Mouse (Mus musculus) intestine, embryonic 15.5 days (tissue): ENCODE measurements at regions not wholly inside any gene's neighbourhood (a gene's known extent, or its start where the extent isn't known, plus 50 kb on each side); places are given as distances from the start of the nearest gene placed in this dataset.
A peak's percentile ranks its signal among the peaks of the same experiment; 100 is the strongest.

Source experiments
- ATAC-seq: fragments of 200-750 bp; cut with Nextera tagmentation; 2 replicates; pipeline ENCODE4 v1.8.0; 2017; ENCODE audit warnings: moderate TSS enrichment, moderate library complexity
- H3K27ac ChIP-seq: fragments of 300-500 bp; sonication (generic); 2 replicates; pipeline ENCODE4 v1.5.1; 2015; ENCODE audit warnings: mild to moderate bottlenecking, inconsistent platforms
- H3K27me3 ChIP-seq: fragments of 300-500 bp; sonication (generic); replicated peaks from 2 replicates; pipeline ENCODE4 v1.6.1; 2015; ENCODE audit warnings: inconsistent platforms
- H3K36me3 ChIP-seq: fragments of 300-500 bp; sonication (generic); 2 replicates; pipeline ENCODE4 v1.6.1; 2015; ENCODE audit warnings: inconsistent platforms
- H3K4me1 ChIP-seq: fragments of 300-500 bp; sonication (generic); replicated peaks from 2 replicates; pipeline ENCODE4 v1.6.1; 2015; ENCODE audit warnings: inconsistent platforms
- H3K4me2 ChIP-seq: fragments of 300-500 bp; sonication (generic); replicated peaks from 2 replicates; pipeline ENCODE4 v1.6.1; 2015; ENCODE audit warnings: mild to moderate bottlenecking, inconsistent platforms
- H3K4me3 ChIP-seq: fragments of 300-500 bp; sonication (generic); replicated peaks from 2 replicates; pipeline ENCODE4 v1.5.1; 2015; ENCODE audit warnings: inconsistent platforms
- H3K9ac ChIP-seq: fragments of 300-500 bp; sonication (generic); 2 replicates; pipeline ENCODE4 v1.6.1; 2015; ENCODE audit warnings: inconsistent platforms
- H3K9me3 ChIP-seq: fragments of 300-500 bp; sonication (generic); 2 replicates; pipeline ENCODE4 v1.6.1; 2016; ENCODE audit warnings: inconsistent platforms
- WGBS: fragments of 180-500 bp; shearing (Covaris S2); methylation state at CpG from one replicate; pipeline ENCODE4 v1.1.7; 2015; 5-methylcytosine and 5-hydroxymethylcytosine counted together

DNA sequence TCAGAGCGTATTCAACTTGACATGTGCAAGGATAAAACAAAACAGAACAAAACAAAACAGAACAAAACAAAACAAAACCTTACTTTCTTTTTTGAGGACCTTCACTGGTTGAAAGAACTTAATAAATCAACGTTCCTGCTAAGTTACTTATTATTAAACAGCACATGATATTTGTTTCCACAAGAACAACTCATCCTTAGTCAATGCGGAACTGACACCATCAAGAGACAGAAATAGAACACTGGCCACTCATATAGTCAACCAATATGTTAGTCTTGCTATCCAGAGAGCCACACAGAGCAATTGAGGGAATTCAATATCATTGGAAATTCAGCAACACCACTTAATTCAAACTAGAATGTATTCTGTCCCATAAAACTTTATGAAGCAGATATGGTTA lies 132.4 kb downstream of the Ifng start:
- Histone ChIP-seq H3K27ac (no peak overlapping the region), H3K36me3 (no peaks in the 10 kb centered on the region), H3K4me1 (no peaks in the 10 kb centered on the region), H3K4me2 (no peak overlapping the region), H3K9me3 (no peaks in the 10 kb centered on the region), H3K9ac (no peak overlapping the region), H3K27me3 (no peaks in the 10 kb centered on the region), H3K4me3 (no peak overlapping the region)
- ATAC-seq: no peak
- WGBS: 77% methylated on average over 3 of the region's 3 CpGs

DNA sequence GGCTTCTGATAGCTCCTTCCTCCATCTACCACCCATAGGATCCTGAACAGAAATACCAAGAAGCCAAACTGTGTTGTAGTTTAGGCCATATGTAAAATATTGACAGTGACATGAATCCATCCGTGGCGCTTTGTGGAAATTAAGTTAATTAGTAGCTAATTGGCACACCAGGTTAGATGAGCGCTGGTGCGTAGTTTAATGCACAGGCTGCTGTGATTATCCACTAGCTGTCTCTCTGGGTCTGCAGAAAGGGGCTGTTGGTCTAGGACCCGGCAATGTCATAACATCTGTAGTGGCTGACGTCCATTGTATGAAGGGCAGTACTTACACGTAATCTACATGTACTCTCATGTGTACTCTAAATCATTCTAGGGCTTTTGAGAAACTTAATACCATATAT lies 134.7 kb downstream of the Ifng start:
- H3K9ac ChIP-seq: no peak overlapping the region
- H3K27me3 ChIP-seq: no peaks in the 10 kb centered on the region
- no peak overlapping the region for H3K4me3 ChIP-seq
- no peaks in the 10 kb centered on the region for H3K9me3 ChIP-seq
- H3K4me2 ChIP-seq: no peak overlapping the region
- ATAC-seq: no peak
- WGBS: 88% methylated on average over 7 of the region's 7 CpGs
- no peaks in the 10 kb centered on the region for H3K36me3 ChIP-seq
- H3K4me1 ChIP-seq: no peaks in the 10 kb centered on the region
- H3K27ac ChIP-seq: no peak overlapping the region

DNA sequence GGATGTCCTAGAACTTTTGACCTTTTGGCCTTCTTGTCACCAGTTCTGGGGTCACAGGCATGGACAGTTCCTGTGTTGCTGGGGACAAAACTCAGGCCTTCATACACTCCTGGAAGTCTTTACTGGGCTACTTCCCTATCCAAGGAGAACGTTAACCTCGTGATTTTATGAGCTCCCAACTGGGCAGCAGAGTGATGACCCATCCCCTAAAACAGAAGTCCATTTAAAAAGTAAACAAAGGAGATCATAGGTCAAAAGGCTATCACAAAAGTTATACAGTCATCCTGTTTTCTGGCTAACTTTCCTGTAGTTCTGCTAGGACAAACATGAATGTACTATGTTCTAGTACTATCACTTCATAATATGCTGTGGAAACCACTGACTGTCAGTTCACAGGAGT lies 140.5 kb downstream of the Ifng start:
- Histone ChIP-seq H3K9me3 (no peaks in the 10 kb centered on the region), H3K27me3 (no peaks in the 10 kb centered on the region), H3K9ac (no peak overlapping the region), H3K27ac (no peak overlapping the region), H3K4me3 (no peak overlapping the region), H3K4me1 (no peaks in the 10 kb centered on the region), H3K4me2 (no peak overlapping the region), H3K36me3 (no peaks in the 10 kb centered on the region)
- ATAC-seq: no peak
- 19% methylated on average over 2 of the region's 2 CpGs for whole genome bisulfite sequencing

DNA sequence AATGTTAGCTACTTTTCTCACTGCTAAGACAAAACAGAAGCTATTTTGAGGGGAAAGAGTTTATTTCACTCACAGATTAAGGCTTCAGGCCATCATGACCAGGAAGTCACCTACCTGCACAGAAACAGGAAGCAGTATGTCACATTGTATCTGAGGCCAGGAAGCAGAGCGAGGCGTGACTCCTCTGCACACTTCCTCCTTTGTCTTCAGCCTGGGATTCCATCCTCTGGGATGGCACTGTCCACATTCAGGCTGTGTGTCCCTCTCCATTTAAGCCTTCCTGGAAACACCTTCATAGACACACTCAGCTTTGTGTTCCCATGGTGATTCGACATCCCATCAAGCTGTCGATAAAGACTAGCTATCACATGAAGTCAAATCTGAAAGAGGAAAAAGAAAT lies 145.0 kb downstream of the Ifng start:
- no peak overlapping the region for H3K9ac ChIP-seq
- ATAC-seq: no peak

DNA sequence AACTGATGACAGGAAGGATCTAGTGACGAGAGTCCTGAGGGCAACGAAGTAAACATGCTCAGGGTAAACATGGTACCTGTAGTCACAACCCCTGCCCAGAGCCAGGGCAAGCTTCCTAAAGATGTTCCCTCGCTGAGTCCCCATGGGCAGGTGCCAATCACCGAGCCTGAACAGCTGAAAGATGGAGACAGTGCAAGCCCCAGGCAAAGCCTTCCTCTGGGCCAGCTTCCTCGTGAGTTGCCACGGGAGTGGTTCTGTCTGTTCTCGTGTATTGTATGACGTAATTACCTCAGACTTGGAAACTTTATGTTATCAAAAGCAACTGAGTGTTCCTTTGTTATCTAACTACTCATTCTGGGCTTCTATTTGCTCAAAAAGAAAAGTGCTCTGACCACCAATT lies 147.4 kb downstream of the Ifng start:
- Histone ChIP-seq H3K4me1 (no peaks in the 10 kb centered on the region), H3K4me2 (no peak overlapping the region), H3K27ac (no peak overlapping the region), H3K9ac (no peak overlapping the region), H3K36me3 (no peaks in the 10 kb centered on the region), H3K27me3 (no peaks in the 10 kb centered on the region), H3K9me3 (no peaks in the 10 kb centered on the region), H3K4me3 (no peak overlapping the region)
- ATAC-seq: no peak
- 47% methylated on average over 8 of the region's 8 CpGs for WGBS

More for the DNA sequence above, 145.0 kb downstream of the Ifng start:
- Histone ChIP-seq H3K4me3 (no peak overlapping the region), H3K9me3 (no peaks in the 10 kb centered on the region), H3K27me3 (no peaks in the 10 kb centered on the region), H3K4me1 (no peaks in the 10 kb centered on the region), H3K36me3 (no peaks in the 10 kb centered on the region), H3K4me2 (no peak overlapping the region), H3K27ac (no peak overlapping the region)
- 84% methylated on average over 4 of the region's 4 CpGs for WGBS

DNA sequence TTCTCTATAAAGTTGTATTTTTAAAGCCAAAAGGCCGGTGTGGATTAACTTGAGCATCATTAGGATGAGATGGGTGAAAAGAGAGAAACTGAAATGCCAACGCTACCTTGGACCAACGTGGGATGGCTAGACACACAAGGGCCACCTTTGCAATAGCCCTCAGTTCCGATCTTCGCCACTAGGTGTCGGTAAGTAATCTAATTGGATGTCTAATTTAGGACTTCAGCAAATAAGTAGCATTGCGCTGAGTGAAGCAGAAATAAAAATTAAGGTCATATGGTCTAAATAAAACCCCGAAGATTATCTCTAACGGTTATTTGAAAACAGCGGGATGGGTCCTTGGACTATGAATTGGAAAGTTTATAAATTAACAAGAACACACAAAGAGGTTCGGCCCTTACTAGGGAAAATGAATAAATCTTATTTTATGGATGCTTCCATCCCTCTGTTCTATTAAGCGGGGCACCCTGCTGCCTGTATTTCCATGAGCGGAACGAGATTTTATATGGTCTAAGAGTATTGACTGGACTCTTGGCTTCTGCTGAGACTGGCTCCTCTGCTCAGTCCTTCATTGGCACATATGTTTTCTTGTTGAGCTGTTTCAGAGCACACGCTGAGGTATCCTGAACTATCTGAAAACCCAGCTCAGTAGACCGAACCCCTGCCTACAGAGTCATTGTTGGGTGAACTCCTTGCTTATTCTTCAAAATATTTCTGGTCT lies 152.0 kb downstream of the Ifng start:
- Histone ChIP-seq H3K36me3 (no peaks in the 10 kb centered on the region), H3K27ac (no peak overlapping the region), H3K4me1 (no peaks in the 10 kb centered on the region), H3K9ac (no peak overlapping the region), H3K27me3 (no peaks in the 10 kb centered on the region), H3K4me3 (no peak overlapping the region), H3K9me3 (no peaks in the 10 kb centered on the region), H3K4me2 (no peak overlapping the region)
- ATAC-seq: 0 out of 2 replicates have a peak, but pooled peaks have one; percentile 15
- WGBS: 40% methylated on average over 16 of the region's 16 CpGs

DNA sequence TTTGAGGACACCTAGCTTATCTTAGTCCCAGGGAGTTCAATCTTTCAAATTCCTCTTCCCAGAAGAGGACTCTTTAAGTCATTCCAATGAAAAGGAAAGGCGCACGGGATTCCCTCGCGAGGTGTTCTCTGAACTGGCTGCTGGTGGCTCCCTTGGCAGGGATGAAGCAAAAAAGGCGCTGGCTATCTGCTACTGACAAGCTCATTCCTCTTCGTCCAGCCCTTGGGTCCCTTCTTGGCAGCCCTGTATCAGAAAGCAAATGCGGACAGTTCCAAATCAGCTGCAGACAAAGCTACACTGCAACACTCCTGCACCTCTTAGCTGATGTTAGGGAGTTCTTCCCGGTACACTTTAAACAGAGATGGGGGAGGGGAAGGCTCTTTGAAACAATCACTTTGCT lies 155.4 kb downstream of the Ifng start:
- Histone ChIP-seq H3K4me3 (no peak overlapping the region), H3K36me3 (no peaks in the 10 kb centered on the region)
- peak; percentile 34; the same call in 1 of the 2 replicates for ATAC-seq

DNA sequence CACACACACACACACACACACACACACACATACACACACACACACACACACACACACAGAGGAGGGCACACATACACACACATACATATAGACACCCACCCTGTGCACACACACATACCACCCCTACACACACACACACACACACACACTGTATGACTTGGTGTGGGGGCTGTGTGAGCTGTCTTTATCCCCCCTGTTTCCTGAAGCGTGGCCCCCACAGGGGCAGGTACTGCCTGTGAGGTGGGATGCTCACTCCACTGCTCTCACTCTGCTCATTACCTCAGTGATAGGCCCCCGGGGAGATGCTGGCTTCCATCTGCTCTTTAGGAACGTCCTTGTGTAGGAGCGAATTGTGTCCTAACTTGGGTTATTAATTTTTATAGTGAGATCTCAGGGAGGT lies 157.7 kb downstream of the Ifng start:
- Histone ChIP-seq H3K4me2 (no peak overlapping the region), H3K27ac (no peak overlapping the region), H3K9ac (no peak overlapping the region), H3K36me3 (no peaks in the 10 kb centered on the region), H3K27me3 (no peaks in the 10 kb centered on the region), H3K4me1 (no peaks in the 10 kb centered on the region), H3K4me3 (no peak overlapping the region), H3K9me3 (no peaks in the 10 kb centered on the region)
- ATAC-seq: no peak
- 77% methylated on average over 4 of the region's 4 CpGs for WGBS

More for the DNA sequence above, 155.4 kb downstream of the Ifng start:
- H3K9ac ChIP-seq: no peak overlapping the region
- no peaks in the 10 kb centered on the region for H3K27me3 ChIP-seq
- H3K9me3 ChIP-seq: no peaks in the 10 kb centered on the region
- 47% methylated on average over 8 of the region's 8 CpGs for WGBS
- no peak overlapping the region for H3K4me2 ChIP-seq
- H3K27ac ChIP-seq: no peak overlapping the region
- no peaks in the 10 kb centered on the region for H3K4me1 ChIP-seq

DNA sequence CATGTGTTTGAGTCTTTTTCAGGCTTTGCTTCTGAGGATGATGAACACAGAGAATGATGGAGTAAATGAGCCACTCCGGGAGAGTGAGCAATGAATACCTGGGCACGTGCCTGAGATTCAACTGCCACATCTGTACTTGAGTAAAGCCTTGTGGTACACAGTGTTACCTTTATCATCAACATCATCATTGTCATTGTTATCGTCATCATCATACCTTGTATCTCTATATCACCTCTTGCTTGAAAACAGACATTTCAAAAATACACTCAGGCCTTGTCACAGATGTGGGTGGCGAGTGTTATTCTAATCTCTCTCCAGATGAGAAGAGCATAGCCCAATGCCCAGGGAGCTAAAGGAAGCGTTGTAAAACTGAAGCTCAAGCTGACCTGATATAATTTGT lies 158.4 kb downstream of the Ifng start:
- Histone ChIP-seq H3K27ac (no peak overlapping the region), H3K4me2 (no peak overlapping the region), H3K4me3 (no peak overlapping the region), H3K4me1 (no peaks in the 10 kb centered on the region), H3K27me3 (no peaks in the 10 kb centered on the region), H3K9me3 (no peaks in the 10 kb centered on the region), H3K9ac (no peak overlapping the region), H3K36me3 (no peaks in the 10 kb centered on the region)
- ATAC-seq: no peak
- WGBS: 91% methylated on average over 5 of the region's 5 CpGs

DNA sequence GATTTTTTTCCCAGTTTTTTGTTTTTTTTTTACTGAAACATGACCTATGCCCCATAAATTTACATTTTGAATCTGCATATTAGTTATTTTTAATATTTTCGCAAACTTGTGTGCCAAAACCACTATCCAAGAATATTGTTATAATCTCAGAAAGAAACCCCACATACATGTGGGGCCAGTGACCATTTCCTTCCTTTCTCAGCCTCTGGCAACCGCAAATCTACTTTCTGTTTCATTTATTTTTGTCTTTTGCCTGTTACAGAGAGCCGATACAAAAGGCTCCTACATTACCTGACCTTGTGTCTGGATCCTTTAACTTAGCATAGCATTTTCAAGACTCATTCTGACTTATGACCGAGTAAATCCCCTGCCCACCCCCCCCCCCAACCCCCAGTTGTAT lies 158.8 kb downstream of the Ifng start:
- Histone ChIP-seq H3K4me3 (no peak overlapping the region), H3K36me3 (no peaks in the 10 kb centered on the region), H3K27ac (no peak overlapping the region), H3K4me2 (no peak overlapping the region), H3K4me1 (no peaks in the 10 kb centered on the region), H3K9ac (no peak overlapping the region), H3K9me3 (no peaks in the 10 kb centered on the region), H3K27me3 (no peaks in the 10 kb centered on the region)
- 84% methylated on average over 4 of the region's 4 CpGs for WGBS
- no peak for ATAC-seq

DNA sequence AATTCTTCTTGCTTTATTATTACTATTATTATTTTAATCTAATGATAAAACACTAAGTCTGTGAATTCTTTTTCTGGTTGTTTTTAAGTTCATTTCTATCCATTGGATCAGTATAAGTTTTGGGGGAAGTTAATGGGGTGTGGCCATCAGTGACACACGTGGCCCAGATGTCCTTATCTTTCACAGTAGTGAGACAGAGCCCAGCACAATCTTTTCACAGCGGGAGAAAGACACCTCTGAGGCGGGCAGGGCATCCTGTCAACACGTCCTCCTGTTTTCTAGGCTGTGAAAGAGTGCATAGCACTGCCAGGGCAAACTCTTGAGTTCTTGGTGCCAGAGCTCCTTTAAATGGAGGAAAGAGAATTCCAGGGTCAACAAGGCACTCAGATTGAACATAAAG lies 162.1 kb downstream of the Ifng start:
- no peak for ATAC-seq
- Histone ChIP-seq H3K4me3 (no peak overlapping the region), H3K9me3 (no peaks in the 10 kb centered on the region), H3K27ac (no peak overlapping the region), H3K27me3 (no peaks in the 10 kb centered on the region), H3K4me2 (no peak overlapping the region), H3K36me3 (no peaks in the 10 kb centered on the region), H3K9ac (no peak overlapping the region), H3K4me1 (no peaks in the 10 kb centered on the region)
- 64% methylated on average over 4 of the region's 4 CpGs for WGBS

DNA sequence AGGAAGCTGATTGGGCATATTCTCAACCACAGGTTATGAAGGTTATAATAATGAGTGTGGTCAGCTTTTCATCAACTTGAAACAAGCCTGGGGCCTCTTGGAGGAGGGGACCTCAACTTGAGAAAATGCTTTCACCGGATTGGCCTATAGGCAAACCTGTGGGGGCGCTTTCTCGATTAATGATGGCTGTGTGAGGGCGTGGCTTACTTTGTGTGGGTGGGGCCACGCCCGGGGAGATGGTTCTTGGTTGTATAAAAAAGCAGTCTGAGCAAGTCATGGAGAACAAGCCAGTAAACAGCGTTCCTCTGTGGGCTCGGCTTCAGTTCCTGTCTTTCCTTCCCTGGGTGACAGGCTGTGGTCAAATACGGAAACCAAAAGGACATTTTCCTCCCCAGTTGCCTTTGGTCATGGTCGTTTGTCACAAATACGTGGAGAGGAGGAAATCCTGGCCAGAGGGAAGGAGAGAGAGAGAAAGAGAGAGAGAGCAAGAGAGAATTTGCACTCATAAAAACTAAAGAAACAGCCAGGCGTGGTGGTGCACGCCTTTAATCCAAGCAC lies 163.1 kb downstream of the Ifng start:
- no peak overlapping the region for H3K9ac ChIP-seq
- no peak overlapping the region for H3K27ac ChIP-seq
- H3K9me3 ChIP-seq: no peaks in the 10 kb centered on the region
- no peaks in the 10 kb centered on the region for H3K4me1 ChIP-seq
- no peaks in the 10 kb centered on the region for H3K27me3 ChIP-seq
- H3K36me3 ChIP-seq: no peaks in the 10 kb centered on the region
- no peak overlapping the region for H3K4me2 ChIP-seq
- no peak for ATAC-seq
- no peak overlapping the region for H3K4me3 ChIP-seq
- 84% methylated on average over 13 of the region's 13 CpGs for WGBS

DNA sequence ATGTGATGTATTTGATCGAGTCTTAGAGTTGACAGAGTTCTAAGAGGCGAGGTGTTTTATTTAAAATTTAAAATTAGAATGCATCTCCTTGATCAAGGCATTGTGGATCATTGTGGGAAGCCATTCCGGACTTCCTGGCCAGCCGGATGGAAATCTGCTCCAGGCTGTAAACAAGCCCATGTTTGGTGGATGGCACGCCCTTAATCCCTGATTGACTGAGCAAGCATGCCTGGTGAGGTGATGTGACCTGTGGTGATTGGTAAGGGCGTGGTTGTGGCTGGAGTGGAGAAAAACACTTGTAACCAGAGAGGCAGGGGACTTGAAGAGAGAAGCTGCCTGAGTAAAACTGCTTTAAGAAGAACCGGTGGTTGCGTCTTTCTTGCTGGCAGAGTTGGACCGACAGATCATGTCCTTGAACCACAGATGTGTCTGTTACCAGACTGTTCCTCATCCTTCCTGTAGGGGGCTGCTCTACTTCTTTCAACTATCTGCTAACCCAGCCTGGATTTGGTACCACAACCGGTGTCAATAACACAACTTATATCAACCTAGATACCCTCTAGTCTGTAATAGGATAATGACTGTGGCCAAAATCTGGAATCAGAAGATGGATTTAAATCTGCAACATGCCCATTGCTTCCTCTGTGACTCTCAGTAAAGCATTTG lies 164.4 kb downstream of the Ifng start:
- no peak for ATAC-seq
- H3K4me3 ChIP-seq: no peak overlapping the region
- no peak overlapping the region for H3K27ac ChIP-seq
- H3K9me3 ChIP-seq: no peaks in the 10 kb centered on the region
- H3K9ac ChIP-seq: no peak overlapping the region
- WGBS: 89% methylated on average over 10 of the region's 10 CpGs
- H3K27me3 ChIP-seq: no peaks in the 10 kb centered on the region
- H3K36me3 ChIP-seq: no peaks in the 10 kb centered on the region
- no peaks in the 10 kb centered on the region for H3K4me1 ChIP-seq
- H3K4me2 ChIP-seq: no peak overlapping the region
